ENCODE assay signal across 34 mouse cellular contexts in genomic region chr15:84962518-84962917, GRCm38 (mm10). TPM values are rescaled to one million over a fixed set of nuclear protein-coding genes. Genes with fewer than 3 reads are reported as not detected.
"Had no signal": no experiment of that assay in that cellular context is flagged by ENCODE, and none has a peak within 500 bp of the region (broad histone marks: within the 10 kb centered on the region; RNA-seq: fewer than 3 reads in every experiment).

No protein-coding gene starts in this region.

- DNase-seq: left cerebral cortex, postnatal 4 days; liver; liver, embryonic 13.5 days; liver, postnatal 0 days; lung, adult 18-20 months; lung, adult 2 months; lung, embryonic 14.5 days; lung, postnatal 10 days; lung, postnatal 14 days; lung, postnatal 36 days; lung, postnatal 4 days; midbrain, embryonic 14.5 days had no signal

- ATAC-seq: liver, postnatal 0 days; lung, postnatal 0 days; midbrain, embryonic 13.5 days; midbrain, embryonic 15.5 days; midbrain, embryonic 16.5 days had no signal

- H3K4me1 ChIP-seq: limb, embryonic 15.5 days; liver, embryonic 13.5 days; liver, embryonic 15.5 days; lung, embryonic 15.5 days had no signal

- H3K4me3 ChIP-seq: left cerebral cortex, adult 2 months; limb, embryonic 10.5 days; limb, embryonic 12.5 days; limb, embryonic 13.5 days; limb, embryonic 15.5 days; liver, embryonic 12.5 days; liver, embryonic 13.5 days; liver, embryonic 15.5 days; lung, embryonic 15.5 days; midbrain, embryonic 10.5 days; midbrain, embryonic 12.5 days; midbrain, embryonic 13.5 days; midbrain, embryonic 15.5 days; myocyte had no signal

- H3K27ac ChIP-seq: left cerebral cortex, adult 2 months; limb, embryonic 10.5 days; limb, embryonic 12.5 days; limb, embryonic 13.5 days; limb, embryonic 15.5 days; liver, embryonic 12.5 days; liver, embryonic 13.5 days; liver, embryonic 14.5 days; liver, embryonic 15.5 days; lung, embryonic 15.5 days; macrophage; midbrain, embryonic 10.5 days; midbrain, embryonic 12.5 days; midbrain, embryonic 13.5 days; midbrain, embryonic 15.5 days had no signal

RNA-seq across cellular contexts. Expression of gene Upk3a, which starts 54.4 kb away (rescaled TPM):
- polyA plus RNA-seq: limb, embryonic 10.5 days; limb, embryonic 11.5 days; limb, embryonic 12.5 days; limb, embryonic 13.5 days; liver, adult 2 months; liver, embryonic 11.5 days; liver, embryonic 12.5 days; liver, embryonic 13.5 days; liver, embryonic 14.5 days; liver, embryonic 15.5 days; liver, embryonic 16.5 days; liver, postnatal 0 days; macrophage; midbrain, embryonic 10.5 days; midbrain, embryonic 11.5 days; myocyte had no signal
